Mouse (Mus musculus) limb, embryonic 14.5 days (tissue): ENCODE results near the gene Galnt18. TPM values are rescaled to one million over a fixed set of nuclear protein-coding genes. Genes with fewer than 3 reads are reported as not detected.

Source experiments
- ATAC-seq: fragments of 200-750 bp; cut with Nextera tagmentation; 2 replicates; pipeline ENCODE4 v1.8.0; 2017; ENCODE audit warnings: low read depth, moderate number of reproducible peaks, moderate TSS enrichment; ENCODE audit not compliant: low FRiP score
- DNase-seq: peaks from one replicate; pipeline ENCODE4 v3.0.0-alpha.2; 2015; ENCODE audit warnings: low spot score
- H3K27ac ChIP-seq: fragments of 300-500 bp; sonication (generic); replicated peaks from 2 replicates; pipeline ENCODE4 v1.5.1; 2014; ENCODE audit warnings: low read depth, mild to moderate bottlenecking, low read length, moderate library complexity, mixed read lengths
- H3K27me3 ChIP-seq: fragments of 300-500 bp; sonication (generic); 2 replicates; pipeline ENCODE4 v1.6.1; 2014; ENCODE audit warnings: low read length, mixed read lengths; ENCODE audit not compliant: control insufficient read depth, insufficient read depth
- H3K36me3 ChIP-seq: fragments of 300-500 bp; sonication (generic); 2 replicates; pipeline ENCODE4 v1.6.1; 2014; ENCODE audit warnings: mild to moderate bottlenecking, low read length, moderate library complexity, mixed read lengths; ENCODE audit not compliant: control insufficient read depth, insufficient read depth
- H3K4me1 ChIP-seq: fragments of 300-500 bp; sonication (generic); 2 replicates; pipeline ENCODE4 v1.6.1; 2014; ENCODE audit warnings: antibody characterized with exemption, low read length, mixed read lengths; ENCODE audit not compliant: control insufficient read depth, insufficient read depth
- H3K4me2 ChIP-seq: fragments of 300-500 bp; sonication (generic); replicated peaks from 2 replicates; pipeline ENCODE4 v1.6.1; 2014; ENCODE audit warnings: low read depth, mild to moderate bottlenecking, low read length, moderate library complexity; ENCODE audit not compliant: severe bottlenecking
- H3K4me3 ChIP-seq: fragments of 300-500 bp; sonication (generic); replicated peaks from 2 replicates; pipeline ENCODE4 v1.5.1; 2014; ENCODE audit warnings: low read length
- H3K9ac ChIP-seq: fragments of 300-500 bp; sonication (generic); 2 replicates; pipeline ENCODE4 v1.6.1; 2014; ENCODE audit warnings: mild to moderate bottlenecking, low read depth, low read length, moderate library complexity; ENCODE audit not compliant: severe bottlenecking
- H3K9me3 ChIP-seq: fragments of 300-500 bp; sonication (generic); 2 replicates; pipeline ENCODE4 v1.6.1; 2016; ENCODE audit warnings: low read length; ENCODE audit not compliant: control insufficient read depth
- POLR2A ChIP-seq: fragments of 200-500 bp; IDR thresholded peaks from 2 replicates; pipeline ENCODE4 v1.8.0; 2012; ENCODE audit warnings: inconsistent platforms, mild to moderate bottlenecking, moderate library complexity, borderline replicate concordance; ENCODE audit not compliant: insufficient read depth, insufficient read length; ENCODE audit errors: extremely low read depth
- WGBS: fragments of 180-500 bp; shearing (Covaris S2); extraction: QIAGEN DNeasy Blood & Tissue Kit; methylation state at CpG from one replicate; pipeline ENCODE4 v1.1.7; 2014; 5-methylcytosine and 5-hydroxymethylcytosine counted together
- polyA plus RNA-seq, 2 experiments: library from polyadenylated mRNA; depleted of rRNA in 1 of 2; stranded (reverse) in 1 of 2; unstranded in 1 of 2; fragments of >200 nt; fragmentation: Nextera tagmentation in 1 of 2; extraction: Ambion mirVana in 1 of 2; gene quantifications; 2 replicates each; pipeline versions ENCODE4 v1.2.1 to v1.2.3; 2012 to 2014

Galnt18 gene
- polyA plus RNA-seq, 2 experiments, result 19.1 to 24.7 TPM

DNA sequence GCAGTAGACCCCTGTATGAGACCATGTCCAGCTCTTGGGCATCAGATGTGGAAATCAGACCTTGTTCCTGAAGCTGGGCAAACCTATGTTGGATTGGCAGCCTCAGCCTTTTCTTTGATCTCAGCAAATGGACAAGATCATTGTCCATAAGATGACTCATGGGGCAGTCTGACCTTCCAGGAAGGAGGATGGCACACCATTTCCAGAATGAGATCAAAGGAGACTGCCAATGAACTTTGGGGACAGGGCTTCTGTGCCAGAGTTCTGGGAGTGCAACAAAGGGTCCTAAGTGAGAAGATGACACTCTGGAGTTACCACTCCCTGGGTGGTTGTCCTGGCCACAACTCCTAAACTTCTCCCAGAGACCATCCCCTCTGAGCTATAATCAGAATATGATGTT, 174.1 kb downstream of the Galnt18 start:
- no peak for DNase-seq
- Histone ChIP-seq H3K27me3 (no peaks in the 10 kb centered on the region), H3K9ac (no peak overlapping the region), H3K4me1 (no peaks in the 10 kb centered on the region), H3K9me3 (no peaks in the 10 kb centered on the region), H3K4me3 (no peak overlapping the region), H3K4me2 (no peak overlapping the region), H3K36me3 (no peaks in the 10 kb centered on the region), H3K27ac (no peak overlapping the region)
- ATAC-seq, result no peak
- TF ChIP-seq POLR2A, result no peak

DNA sequence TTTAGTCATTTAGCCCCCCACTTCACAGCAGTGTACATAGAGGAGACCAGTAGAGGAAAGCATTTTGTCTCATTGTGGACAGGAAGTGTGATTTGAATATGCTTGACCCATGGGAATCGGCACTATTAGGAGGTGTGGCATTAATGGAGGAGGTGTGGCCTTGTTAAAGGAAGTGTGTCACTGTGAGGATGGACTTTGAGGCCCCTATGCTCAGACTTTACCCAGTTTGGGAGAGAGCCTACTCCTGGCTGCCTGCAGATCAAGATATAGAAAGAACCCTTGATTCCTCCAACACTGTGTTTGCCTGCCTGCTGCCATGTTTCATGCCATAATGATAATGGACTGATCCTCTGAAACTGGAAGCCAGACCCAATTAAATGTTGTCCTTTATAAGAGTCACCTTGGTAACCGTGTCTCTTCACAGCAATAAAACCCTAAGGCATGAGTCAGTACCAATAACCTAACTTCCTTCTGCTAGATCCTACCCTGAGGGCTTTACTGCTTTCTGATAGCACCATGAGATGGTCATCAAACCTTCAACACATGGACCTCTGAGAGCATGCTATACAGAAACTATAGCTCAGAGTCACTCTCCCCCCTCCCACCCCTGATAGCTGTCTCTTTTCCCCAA, 175.1 kb downstream of the Galnt18 start:
- Histone ChIP-seq H3K4me2 (no peak overlapping the region), H3K4me1 (no peaks in the 10 kb centered on the region), H3K36me3 (no peaks in the 10 kb centered on the region), H3K9ac (no peak overlapping the region), H3K27me3 (no peaks in the 10 kb centered on the region), H3K9me3 (no peaks in the 10 kb centered on the region), H3K27ac (no peak overlapping the region), H3K4me3 (no peak overlapping the region)
- ATAC-seq, result no peak
- WGBS, result 62% methylated on average over 2 of the region's 2 CpGs
- TF ChIP-seq POLR2A, result no peak
- DNase-seq, result no peak

DNA sequence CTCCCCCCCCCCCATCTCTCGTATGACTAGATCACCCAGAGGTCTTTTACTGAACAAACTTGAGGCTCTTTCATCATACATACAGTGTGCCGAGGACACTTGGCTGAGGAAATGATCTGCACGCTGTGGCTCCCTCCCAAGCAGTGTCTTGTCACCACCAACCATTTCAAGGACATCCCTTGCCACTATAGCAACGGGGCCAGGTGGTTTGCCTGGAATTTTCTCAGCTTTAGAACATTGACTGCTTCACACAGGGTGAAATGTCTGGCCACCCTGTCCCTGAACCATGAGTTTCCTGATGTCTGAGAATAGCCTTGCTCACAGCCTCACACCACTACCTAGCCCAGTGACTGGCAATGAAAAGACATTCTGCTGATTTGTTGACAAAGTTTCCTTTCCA, 176.6 kb downstream of the Galnt18 start:
- H3K4me3 ChIP-seq, result no peak overlapping the region
- no peaks in the 10 kb centered on the region for H3K4me1 ChIP-seq
- 86% methylated on average over 4 of the region's 4 CpGs for WGBS
- H3K4me2 ChIP-seq, result no peak overlapping the region
- H3K9ac ChIP-seq, result no peak overlapping the region
- H3K9me3 ChIP-seq, result no peaks in the 10 kb centered on the region
- DNase-seq (no peak), ATAC-seq (no peak)
- H3K27me3 ChIP-seq, result no peaks in the 10 kb centered on the region
- no peak overlapping the region for H3K27ac ChIP-seq
- TF ChIP-seq POLR2A, result no peak
- H3K36me3 ChIP-seq, result no peaks in the 10 kb centered on the region

DNA sequence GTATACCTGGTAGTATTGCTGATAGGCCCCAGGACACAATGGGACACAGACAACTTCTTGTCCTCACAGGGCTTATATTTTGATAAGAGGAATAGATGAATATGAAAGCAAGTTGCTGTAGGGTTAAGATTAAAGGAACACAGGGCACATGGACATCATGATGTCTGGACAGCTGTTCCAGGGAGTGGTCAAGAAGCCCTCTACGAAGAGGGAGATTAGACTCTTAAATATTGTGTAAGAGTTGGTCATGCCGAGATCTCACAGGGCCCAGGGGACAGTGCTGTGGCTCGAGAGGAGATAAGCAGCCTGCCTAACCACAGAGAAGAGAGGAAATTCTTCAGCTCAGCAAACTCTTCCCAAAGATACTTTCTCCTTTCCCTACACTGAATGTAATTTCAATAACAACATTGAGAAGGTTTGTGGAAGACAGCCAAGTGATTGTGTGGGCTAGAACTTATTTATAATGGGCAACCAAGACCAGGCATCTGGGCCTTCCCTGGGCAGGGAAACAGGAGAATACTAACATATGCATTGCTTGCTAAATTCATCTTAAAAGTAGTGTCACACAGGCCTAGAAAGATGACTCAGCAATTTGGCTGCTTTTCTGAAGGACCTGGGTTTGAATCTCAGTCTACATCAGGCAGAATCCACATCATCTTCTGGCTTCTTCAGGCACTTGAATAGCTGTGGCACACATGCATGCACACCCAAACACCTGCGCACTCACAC, 178.3 kb downstream of the Galnt18 start:
- no peak overlapping the region for H3K4me3 ChIP-seq
- H3K4me2 ChIP-seq, result no peak overlapping the region
- no peaks in the 10 kb centered on the region for H3K27me3 ChIP-seq
- ATAC-seq (no peak), DNase-seq (no peak)
- H3K9me3 ChIP-seq, result no peaks in the 10 kb centered on the region
- H3K36me3 ChIP-seq, result no peaks in the 10 kb centered on the region
- H3K4me1 ChIP-seq, result no peaks in the 10 kb centered on the region
- 71% methylated on average over 4 of the region's 4 CpGs for WGBS
- no peak for TF ChIP-seq POLR2A
- H3K27ac ChIP-seq, result no peak overlapping the region
- no peak overlapping the region for H3K9ac ChIP-seq

DNA sequence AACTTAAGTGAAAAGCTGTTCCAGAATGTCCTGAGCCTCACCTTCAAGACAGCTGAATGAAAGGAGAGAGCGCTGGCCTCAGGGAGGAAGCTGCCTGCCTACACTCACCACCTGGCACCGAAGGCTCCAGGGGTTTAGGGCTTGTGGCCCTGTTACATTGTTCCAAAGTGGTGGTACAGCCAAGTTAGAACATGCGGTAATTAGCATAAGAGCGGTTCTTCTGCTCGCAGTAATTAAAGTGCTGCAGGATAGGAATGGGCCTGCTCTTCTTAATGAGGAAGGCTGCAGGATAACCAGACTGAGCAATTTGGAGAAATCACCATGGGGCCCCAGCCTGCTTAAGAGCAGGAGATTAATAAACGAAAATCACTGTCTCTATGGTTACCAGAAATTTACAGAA, 179.0 kb downstream of the Galnt18 start:
- Histone ChIP-seq H3K9ac (no peak overlapping the region), H3K4me2 (no peak overlapping the region), H3K36me3 (no peaks in the 10 kb centered on the region), H3K27me3 (no peaks in the 10 kb centered on the region), H3K4me3 (no peak overlapping the region), H3K9me3 (no peaks in the 10 kb centered on the region), H3K4me1 (no peaks in the 10 kb centered on the region), H3K27ac (no peak overlapping the region)
- 34% methylated on average over 6 of the region's 6 CpGs for WGBS
- DNase-seq, result no peak
- ATAC-seq, result no peak
- no peak for TF ChIP-seq POLR2A
